ENCODE assay signal across 10 mouse cellular contexts in the genomic region with DNA sequence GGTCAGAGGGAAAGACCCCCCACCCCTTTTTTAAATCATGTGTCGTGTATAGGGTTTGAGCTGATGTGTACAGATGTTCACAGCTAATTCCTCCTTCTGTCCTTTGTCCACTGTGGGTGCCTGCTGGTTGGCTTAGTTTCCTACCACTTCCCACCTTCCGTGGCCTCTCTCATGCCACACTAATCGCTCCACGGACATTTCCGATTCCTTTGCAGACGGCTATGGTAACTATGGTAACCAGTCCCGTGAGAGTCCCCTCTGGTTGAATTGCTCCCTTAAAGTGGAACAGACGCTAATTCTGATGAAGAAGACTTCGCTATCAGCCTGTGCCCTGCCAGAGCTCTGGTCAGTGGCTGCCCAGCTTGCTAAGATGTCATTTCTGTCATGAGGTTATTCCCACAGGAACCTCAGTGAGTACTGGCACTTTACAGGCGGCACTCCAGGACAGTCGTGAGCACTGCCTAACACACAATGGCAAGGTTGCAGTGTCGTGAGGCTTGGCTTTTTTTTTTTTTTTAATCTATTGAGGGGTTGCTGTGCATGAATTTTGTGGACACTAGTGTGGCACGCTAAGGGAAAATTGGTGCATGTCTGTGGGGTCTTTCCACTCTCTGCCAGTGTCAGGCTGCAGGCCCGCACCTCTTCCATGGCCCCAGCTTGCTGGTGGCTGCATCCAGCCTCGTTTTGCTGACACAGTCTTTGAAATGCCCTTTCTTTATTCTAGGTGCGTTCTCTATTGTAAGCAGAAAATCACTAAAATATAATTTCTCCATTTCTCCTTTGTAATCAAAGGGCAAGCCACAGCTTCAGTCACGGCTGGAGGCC.
DNase-seq lines count a peak whose midpoint lies in the region; ATAC-seq lines count a peak whose summit lies in the region.
"Had no signal": no experiment of that assay in that cellular context is flagged by ENCODE, and none has a peak within 500 bp of the region (broad histone marks: within the 10 kb centered on the region; RNA-seq: fewer than 3 reads in every experiment).

No protein-coding gene starts in this region.

- ATAC-seq in midbrain, embryonic 15.5 days (replicated peaks): peak; percentile 90

- peaks cover 18% of the 10 kb centered on the region for H3K4me1 ChIP-seq in midbrain, embryonic 15.5 days

- H3K9me3 ChIP-seq in midbrain, embryonic 15.5 days: no peaks in the 10 kb centered on the region

- WGBS in midbrain, embryonic 15.5 days: 14% methylated on average over 17 of the region's 17 CpGs

- DNase-seq in kidney, adult 9 months: peak; percentile 12
- no peak for DNase-seq in kidney, adult 18-20 months
- peak; percentile 73 for DNase-seq in embryo, embryonic 10.5 days (ENCODE audit: low spot score)
- peak; percentile 25 for DNase-seq in forelimb bud, embryonic 11.5 days (ENCODE audit: low read depth, low spot score)
- no peak for DNase-seq in frontal cortex, postnatal 36 days (ENCODE audit: low spot score in 2 of 2)
- DNase-seq in urinary bladder, postnatal 25 days (ENCODE audit: low spot score): no peak
- DNase-seq in adrenal gland, adult 8-10 months: no peak
- DNase-seq: adrenal gland, adult 2 months had no signal

- H3K27me3 ChIP-seq in midbrain, embryonic 15.5 days (replicated peaks): no peaks in the 10 kb centered on the region

- H3K36me3 ChIP-seq in midbrain, embryonic 15.5 days (replicated peaks): no peaks in the 10 kb centered on the region

- H3K9ac ChIP-seq in midbrain, embryonic 15.5 days: peak overlapping the region; percentile 21; the same call in 1 of the 2 replicates
- H3K9ac ChIP-seq: liver, embryonic 14.5 days had no signal

- H3K27ac ChIP-seq in midbrain, embryonic 15.5 days: peak overlapping the region; percentile 70
- H3K27ac ChIP-seq: liver, embryonic 14.5 days had no signal

- no peak overlapping the region; the same call in 1 of the 2 replicates for H3K4me3 ChIP-seq in midbrain, embryonic 15.5 days

- H3K4me2 ChIP-seq in midbrain, embryonic 15.5 days: peak overlapping the region; percentile 29

Comparison
In these comparisons a context has a peak if more than half of its experiments do, and no peak if none do; other contexts are left out.
1. DNase-seq: peak in kidney, adult 9 months (single experiment), embryo, embryonic 10.5 days (single experiment) and forelimb bud, embryonic 11.5 days (single experiment); none in kidney, adult 18-20 months (single experiment), frontal cortex, postnatal 36 days (0 of 2), urinary bladder, postnatal 25 days (single experiment) and adrenal gland, adult 8-10 months (single experiment).